Mouse (Mus musculus): ENCODE data around the gene C77080. TPM values are rescaled to one million over a fixed set of nuclear protein-coding genes. Genes with fewer than 3 reads are reported as not detected.

C77080 gene
- polyA plus RNA-seq, 2 experiments, result 0.74 to 1.2 TPM

- Histone ChIP-seq H3K4me3 (ENCODE audit: insufficient read depth in 1 of 2, low read depth in 2 of 2, low read length in 2 of 2) (no peak overlapping the region), H3K9me3 (ENCODE audit: control insufficient read depth, low read length) (no peaks in the 10 kb centered on the region), H3K27ac (no peak overlapping the region), H3K27me3 (ENCODE audit: control insufficient read depth, insufficient read depth, low read length) (peaks cover 4% of the 10 kb centered on the region), H3K36me3 (replicated peaks; ENCODE audit: control insufficient read depth, insufficient read depth, low read depth) (no peaks in the 10 kb centered on the region), H3K4me2 (ENCODE audit: low read depth) (no peak overlapping the region), H3K4me1 (replicated peaks; ENCODE audit: control insufficient read depth in 2 of 2, insufficient read depth in 2 of 2, low read length in 1 of 2) (peaks cover 3 to 9% of the 10 kb centered on the region in 2 experiments), H3K9ac (replicated peaks) (no peak overlapping the region)
- TF ChIP-seq EP300 (IDR thresholded peaks at IDR 0.05; ENCODE audit: low read depth) (no peak), CTCF (IDR thresholded peaks at IDR 0.05; ENCODE audit: low read depth) (no peak)
- 56% methylated on average over 7 of the region's 7 CpGs for WGBS (ENCODE audit: insufficient replicate concordance)
- ATAC-seq (ENCODE audit: insufficient read depth) (no peak), DNase-seq (ENCODE audit: low read depth in 3 of 3, low spot score in 3 of 3) (no peak)
These were observed 31.6 kb upstream of the C77080 start for GRCm38 (mm10) chr4:129292831-129293230.

DNA sequence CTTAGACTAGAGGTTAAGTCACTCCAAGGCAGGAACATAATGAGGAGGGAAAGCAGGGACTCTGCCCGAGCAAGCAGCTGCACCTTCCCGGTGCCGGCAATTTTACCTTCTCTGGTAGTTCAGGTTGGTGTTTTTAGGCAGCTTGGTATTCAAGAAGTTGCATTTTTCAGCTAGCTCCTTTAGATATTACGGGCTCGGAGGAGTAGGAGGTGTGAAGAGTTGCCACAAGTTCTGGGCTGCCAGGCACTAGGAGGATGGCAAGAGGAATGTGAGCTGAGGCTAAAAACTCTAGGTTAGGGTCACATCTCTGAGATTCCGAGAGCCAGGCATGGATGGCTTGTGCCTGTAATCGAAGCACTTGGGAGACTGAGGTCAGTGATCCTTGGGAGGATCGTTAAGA lies 28.5 kb upstream of the C77080 start:
- 73% methylated on average over 8 of the region's 8 CpGs for WGBS (ENCODE audit: insufficient replicate concordance)
- Histone ChIP-seq H3K27me3 (ENCODE audit: control insufficient read depth, insufficient read depth, low read length) (peaks cover 28% of the 10 kb centered on the region), H3K36me3 (replicated peaks; ENCODE audit: control insufficient read depth, insufficient read depth, low read depth) (no peaks in the 10 kb centered on the region), H3K4me3 (ENCODE audit: insufficient read depth in 1 of 2, low read depth in 2 of 2, low read length in 2 of 2) (no peak overlapping the region), H3K4me2 (ENCODE audit: low read depth) (no peak overlapping the region), H3K9me3 (ENCODE audit: control insufficient read depth, low read length) (no peaks in the 10 kb centered on the region), H3K4me1 (replicated peaks; ENCODE audit: control insufficient read depth in 2 of 2, insufficient read depth in 2 of 2, low read length in 1 of 2) (no peaks in the 10 kb centered on the region), H3K9ac (replicated peaks) (no peak overlapping the region), H3K27ac (no peak overlapping the region)
- DNase-seq (ENCODE audit: low read depth in 3 of 3, low spot score in 3 of 3) (no peak), ATAC-seq (ENCODE audit: insufficient read depth) (no peak)
- TF ChIP-seq EP300 (IDR thresholded peaks at IDR 0.05; ENCODE audit: low read depth) (no peak), CTCF (IDR thresholded peaks at IDR 0.05; ENCODE audit: low read depth) (no peak)

DNA sequence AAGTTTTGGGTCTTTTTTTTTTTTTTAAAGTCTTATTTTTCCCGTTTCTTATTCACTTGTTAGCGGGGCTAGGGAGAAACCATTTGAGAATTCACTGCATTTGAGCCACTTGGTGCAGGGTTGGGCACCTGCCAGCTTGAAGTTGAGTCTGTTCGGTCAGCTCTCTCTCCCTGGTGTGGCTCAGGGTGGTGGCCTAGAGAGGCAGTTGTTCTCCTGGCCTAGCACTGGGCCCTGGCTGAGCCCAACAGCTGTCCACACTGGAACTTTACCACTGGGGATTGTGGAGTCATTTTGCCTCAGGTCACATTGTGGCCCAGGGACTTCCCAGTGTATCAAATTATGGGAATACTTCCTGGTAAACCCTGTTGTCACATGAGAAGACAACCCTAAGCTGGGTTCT lies 26.9 kb upstream of the C77080 start:
- WGBS (ENCODE audit: insufficient replicate concordance), result 47% methylated on average over 3 of the region's 3 CpGs
- Histone ChIP-seq H3K4me2 (ENCODE audit: low read depth) (no peak overlapping the region; the same call in 1 of the 2 replicates), H3K4me3 (ENCODE audit: insufficient read depth in 1 of 2, low read depth in 2 of 2, low read length in 2 of 2) (no peak overlapping the region), H3K9me3 (ENCODE audit: control insufficient read depth, low read length) (no peaks in the 10 kb centered on the region), H3K27ac (no peak overlapping the region), H3K9ac (replicated peaks) (no peak overlapping the region), H3K27me3 (ENCODE audit: control insufficient read depth, insufficient read depth, low read length) (peaks cover 28% of the 10 kb centered on the region), H3K36me3 (replicated peaks; ENCODE audit: control insufficient read depth, insufficient read depth, low read depth) (no peaks in the 10 kb centered on the region), H3K4me1 (replicated peaks; ENCODE audit: control insufficient read depth in 2 of 2, insufficient read depth in 2 of 2, low read length in 1 of 2) (no peaks in the 10 kb centered on the region)
- DNase-seq (ENCODE audit: low read depth in 3 of 3, low spot score in 3 of 3), result no peak
- no peak for TF ChIP-seq EP300 (IDR thresholded peaks at IDR 0.05; ENCODE audit: low read depth)
- no peak for TF ChIP-seq CTCF (IDR thresholded peaks at IDR 0.05; ENCODE audit: low read depth)
- no peak for ATAC-seq (ENCODE audit: insufficient read depth)

DNA sequence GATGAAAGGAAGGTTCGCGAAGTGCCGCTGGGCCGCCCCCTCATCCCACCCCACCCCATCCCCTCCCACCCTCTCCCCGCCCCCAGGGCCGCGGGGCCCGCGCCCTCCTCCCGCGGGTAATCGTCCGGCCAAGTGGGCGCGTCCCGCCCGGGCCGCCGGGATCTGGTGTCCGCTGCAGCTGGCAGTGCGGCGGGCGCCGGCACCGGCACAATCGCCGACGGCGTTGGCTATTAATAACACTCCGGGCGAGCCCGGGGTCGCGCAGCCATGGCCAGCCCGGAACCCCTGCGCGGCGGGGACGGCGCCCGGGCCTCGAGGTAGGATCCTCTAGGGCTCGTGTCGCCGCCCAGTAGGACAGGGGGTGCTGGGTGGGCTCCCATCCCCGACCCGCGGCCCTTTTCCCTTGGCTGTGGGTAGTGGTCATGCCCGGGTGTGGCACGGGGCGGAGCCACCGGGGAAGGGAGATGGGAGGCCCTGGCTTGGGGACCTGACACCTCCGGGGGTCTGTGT lies 26.3 kb upstream of the C77080 start, which contains the start of gene Sync:
Gene Sync, plus strand, starts transcription at position 146 of the 510 bp plus-strand sequence.
- 1% methylated on average over 48 of the region's 53 CpGs for WGBS (ENCODE audit: insufficient replicate concordance)
- Histone ChIP-seq H3K4me2 (ENCODE audit: low read depth) (peak within 1 kb of the TSS; percentile 76), H3K9ac (replicated peaks) (no peak within 1 kb of the TSS; the same call in 1 of the 2 replicates), H3K4me1 (replicated peaks; ENCODE audit: control insufficient read depth in 2 of 2, insufficient read depth in 2 of 2, low read length in 1 of 2) (no peaks in the 10 kb centered on the region), H3K4me3 (ENCODE audit: insufficient read depth in 1 of 2, low read depth in 2 of 2, low read length in 2 of 2) (peak within 1 kb of the TSS; percentile 17 to 52; a peak in 3 of 4 replicates), H3K27me3 (ENCODE audit: control insufficient read depth, insufficient read depth, low read length) (peaks cover 28% of the 10 kb centered on the region), H3K9me3 (ENCODE audit: control insufficient read depth, low read length) (no peaks in the 10 kb centered on the region), H3K27ac (no peak within 1 kb of the TSS), H3K36me3 (replicated peaks; ENCODE audit: control insufficient read depth, insufficient read depth, low read depth) (no peaks in the 10 kb centered on the region)
- no peak for DNase-seq (ENCODE audit: low read depth in 3 of 3, low spot score in 3 of 3)
- TF ChIP-seq CTCF (IDR thresholded peaks at IDR 0.05; ENCODE audit: low read depth) (no peak), EP300 (IDR thresholded peaks at IDR 0.05; ENCODE audit: low read depth) (no peak)
- ATAC-seq (ENCODE audit: insufficient read depth), result no peak; the same call in 1 of the 2 replicates

DNA sequence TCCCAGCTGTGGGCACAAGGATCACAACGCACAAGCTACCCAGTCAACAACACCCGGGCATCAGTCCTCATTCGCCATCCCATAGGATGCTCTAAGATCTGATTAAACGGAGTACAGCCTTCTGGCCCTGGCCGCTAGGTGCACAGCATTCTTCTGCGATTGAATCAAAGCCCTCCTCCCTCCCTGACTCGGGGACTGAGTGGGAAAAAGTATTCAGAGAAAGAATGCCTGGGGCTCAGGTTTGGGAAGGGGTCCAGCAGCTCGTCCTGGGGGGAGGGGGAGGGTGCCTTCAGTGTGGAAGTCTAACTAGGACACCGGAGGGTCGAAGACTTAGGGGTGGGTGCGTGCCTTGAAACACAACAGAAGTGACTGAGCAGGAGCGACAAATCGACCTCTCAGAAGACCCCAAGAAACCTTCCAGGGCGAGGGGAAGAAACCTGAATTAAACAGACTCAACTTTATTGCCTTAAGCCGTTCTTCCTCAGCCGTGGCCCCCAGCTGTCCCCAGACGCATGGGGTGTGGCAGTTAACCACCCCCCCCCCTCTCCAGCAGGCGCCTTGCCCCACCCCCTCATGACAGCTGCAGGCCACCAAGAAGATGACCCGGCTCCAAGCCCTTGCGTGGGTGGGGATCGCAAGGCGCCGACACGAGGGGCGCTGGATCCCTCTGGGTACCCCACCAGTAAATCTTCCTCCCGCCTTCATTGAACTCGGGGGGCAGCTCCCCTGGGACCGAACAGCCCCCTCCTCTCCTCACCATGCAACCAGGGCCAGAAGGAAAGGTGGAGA lies 25.7 kb upstream of the C77080 start:
- Histone ChIP-seq H3K4me2 (ENCODE audit: low read depth) (peak overlapping the region; percentile 76), H3K9me3 (ENCODE audit: control insufficient read depth, low read length) (no peaks in the 10 kb centered on the region), H3K4me3 (ENCODE audit: insufficient read depth in 1 of 2, low read depth in 2 of 2, low read length in 2 of 2) (peak overlapping the region in 1 of 2 experiments; percentile 52; a peak in 2 of 4 replicates), H3K27ac (no peak overlapping the region), H3K9ac (replicated peaks) (no peak overlapping the region; the same call in 1 of the 2 replicates), H3K27me3 (ENCODE audit: control insufficient read depth, insufficient read depth, low read length) (peaks cover 28% of the 10 kb centered on the region), H3K4me1 (replicated peaks; ENCODE audit: control insufficient read depth in 2 of 2, insufficient read depth in 2 of 2, low read length in 1 of 2) (no peaks in the 10 kb centered on the region), H3K36me3 (replicated peaks; ENCODE audit: control insufficient read depth, insufficient read depth, low read depth) (no peaks in the 10 kb centered on the region)
- WGBS (ENCODE audit: insufficient replicate concordance), result 5% methylated on average over 27 of the region's 28 CpGs
- ATAC-seq (ENCODE audit: insufficient read depth), result no peak
- no peak for DNase-seq (ENCODE audit: low read depth in 3 of 3, low spot score in 3 of 3)
- TF ChIP-seq EP300 (IDR thresholded peaks at IDR 0.05; ENCODE audit: low read depth) (no peak), CTCF (IDR thresholded peaks at IDR 0.05; ENCODE audit: low read depth) (0 out of 2 replicates have a peak, but pooled peaks have one; percentile 8)

All from liver, embryonic 14.5 days (tissue).